Mouse (Mus musculus) c-Kit-positive CD71-positive TER-119-negative erythroid progenitor cells, embryonic 14.5 days (primary cell): ENCODE measurements around the gene Casc3.
A peak's percentile ranks its signal among the peaks of the same experiment; 100 is the strongest.

Source experiments
- DNase-seq: peaks from one replicate; pipeline ENCODE4 v3.0.0-alpha.2; 2013; ENCODE audit warnings: low read depth

Gene Casc3

DNA sequence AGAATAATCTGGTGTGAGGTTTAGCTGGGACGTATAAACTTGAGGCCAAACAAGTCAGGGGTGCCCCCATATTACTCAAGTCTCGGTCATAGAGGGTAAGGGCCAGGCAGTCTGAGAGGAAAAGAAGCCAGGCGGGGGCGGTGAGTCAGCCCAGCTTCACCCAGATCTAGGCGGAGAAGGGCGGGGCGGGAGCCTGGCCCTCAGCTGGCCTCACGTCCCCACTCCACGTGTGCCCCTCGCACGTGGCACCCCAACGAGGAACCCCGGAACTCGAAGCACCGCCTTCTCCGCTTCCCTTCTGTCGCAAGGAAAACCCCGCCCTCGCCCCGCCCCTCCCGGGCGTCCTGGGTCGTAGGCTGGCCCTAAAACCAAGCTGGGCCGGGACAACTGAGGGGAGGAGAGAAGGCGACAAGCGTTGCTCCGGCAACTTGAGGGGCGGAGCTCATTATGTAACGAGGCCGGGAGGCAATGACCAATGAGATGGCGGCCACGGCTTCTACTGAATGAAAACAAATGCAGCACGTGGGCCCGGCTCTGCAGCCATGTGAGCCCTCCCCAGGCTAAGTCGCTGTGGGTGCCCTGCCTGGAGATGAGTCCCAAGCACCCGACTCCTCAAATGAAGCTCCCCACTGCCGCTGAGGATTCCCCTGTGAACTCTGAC lies 30.9 kb upstream of the Casc3 start:
- peak; percentile 99 for DNase-seq

DNA sequence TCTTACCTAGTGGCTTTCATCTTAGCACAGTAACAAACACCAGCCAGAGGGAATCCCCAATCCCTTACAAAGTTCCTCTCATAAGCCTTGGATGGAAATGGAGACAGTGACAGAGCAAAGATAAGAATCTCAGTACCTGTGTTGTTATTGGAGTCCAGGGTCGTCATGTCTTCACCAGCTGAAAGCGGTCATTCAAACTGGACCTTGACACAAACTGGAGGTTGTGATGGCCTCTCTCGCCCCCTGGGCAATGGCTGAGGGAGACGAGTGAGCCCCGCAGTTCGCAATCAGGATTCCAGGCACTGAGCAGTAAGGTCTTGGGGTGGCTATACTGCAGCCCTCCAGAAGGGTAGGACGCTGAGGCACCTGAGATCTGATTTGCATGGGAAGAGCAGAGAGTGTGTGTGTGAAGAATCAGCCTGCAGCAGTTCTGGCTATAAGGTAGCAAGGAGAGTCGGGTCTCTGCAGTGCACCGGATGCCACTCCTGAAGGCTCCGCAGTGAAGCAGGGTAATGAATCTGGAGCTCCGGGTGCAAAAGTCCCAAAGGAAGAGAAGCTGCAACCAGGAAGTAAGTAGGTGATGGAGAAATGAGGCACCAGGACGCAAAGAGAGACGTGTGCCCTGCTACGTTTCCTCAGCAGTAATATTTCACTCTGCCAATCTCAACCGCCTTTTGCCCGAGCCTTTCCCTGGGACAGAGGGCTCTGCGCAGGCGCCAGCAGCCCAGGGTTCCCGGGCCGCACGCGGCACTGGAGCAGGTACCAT lies 29.9 kb upstream of the Casc3 start, which contains the start of gene Nr1d1:
TSS of gene Nr1d1 (minus strand) at position 752 of the 766 bp plus-strand sequence.
- no peak for DNase-seq

DNA sequence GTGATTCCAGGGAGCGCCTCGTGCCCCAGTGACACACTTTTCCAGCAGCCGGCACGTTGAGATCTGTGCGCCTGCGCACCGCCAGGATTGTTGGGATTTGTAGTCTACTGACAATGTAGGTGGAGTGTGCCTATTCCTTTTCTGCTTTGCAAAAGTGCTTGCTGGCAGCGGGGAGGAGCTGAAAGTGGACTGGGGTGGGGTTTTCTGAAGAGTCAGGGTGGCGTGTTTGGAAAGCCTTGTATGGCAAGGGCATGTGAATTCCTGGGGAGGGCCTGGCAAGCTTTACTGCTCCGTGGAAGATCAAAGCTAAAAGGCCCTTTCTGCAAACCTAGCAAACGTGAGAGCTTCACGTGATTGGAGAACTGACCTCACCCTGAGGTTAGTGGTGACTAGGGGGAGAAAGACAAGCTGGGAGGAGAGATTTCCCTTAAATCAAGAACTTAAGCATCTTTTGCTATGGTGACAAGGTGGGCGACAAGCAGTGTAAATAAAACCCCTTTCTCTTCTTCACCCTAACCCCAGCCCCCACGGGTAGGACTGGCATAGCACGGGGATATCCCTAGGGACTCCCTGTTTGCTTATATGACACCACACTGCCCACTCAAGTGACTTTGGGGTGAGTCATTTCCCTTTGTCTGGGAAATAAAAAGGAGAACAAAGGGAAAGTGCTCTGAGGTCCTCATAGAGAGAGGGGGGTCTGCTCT lies 29.2 kb upstream of the Casc3 start:
- DNase-seq: peak; percentile 88

DNA sequence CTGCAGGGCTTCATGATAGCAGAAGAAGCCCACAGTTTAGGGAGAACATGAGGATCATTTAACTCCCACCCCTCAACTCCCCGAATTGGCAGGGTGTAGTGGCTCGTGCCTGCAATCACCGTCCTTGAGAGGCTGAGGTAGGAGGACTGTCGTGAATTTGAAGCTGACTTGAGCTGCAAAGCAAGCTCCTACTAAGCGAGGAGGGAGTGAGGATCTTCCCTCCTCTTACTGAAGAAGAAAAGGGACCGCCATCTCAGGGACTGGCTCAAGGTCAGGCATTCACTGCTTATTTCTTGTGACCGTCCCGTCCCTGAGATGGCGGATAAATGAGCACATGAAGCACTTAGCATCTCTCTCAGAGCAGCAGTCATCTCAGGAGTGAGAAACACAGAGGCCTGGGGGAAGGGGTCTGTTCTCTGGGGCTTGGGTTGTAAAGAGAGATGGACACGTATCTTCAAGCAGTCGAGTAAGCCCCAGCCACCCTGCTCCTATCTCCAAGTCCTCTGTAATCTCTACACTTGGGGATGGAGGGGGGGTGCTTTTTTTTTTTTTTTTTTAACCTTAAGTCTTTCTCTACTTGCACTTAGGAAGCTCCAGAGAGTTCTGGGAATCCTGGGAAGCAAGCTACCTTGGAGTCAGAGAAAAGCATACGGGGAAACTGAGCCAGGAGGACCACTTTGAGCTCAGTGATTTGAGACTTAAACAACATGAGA lies 28.5 kb upstream of the Casc3 start:
- no peak for DNase-seq

DNA sequence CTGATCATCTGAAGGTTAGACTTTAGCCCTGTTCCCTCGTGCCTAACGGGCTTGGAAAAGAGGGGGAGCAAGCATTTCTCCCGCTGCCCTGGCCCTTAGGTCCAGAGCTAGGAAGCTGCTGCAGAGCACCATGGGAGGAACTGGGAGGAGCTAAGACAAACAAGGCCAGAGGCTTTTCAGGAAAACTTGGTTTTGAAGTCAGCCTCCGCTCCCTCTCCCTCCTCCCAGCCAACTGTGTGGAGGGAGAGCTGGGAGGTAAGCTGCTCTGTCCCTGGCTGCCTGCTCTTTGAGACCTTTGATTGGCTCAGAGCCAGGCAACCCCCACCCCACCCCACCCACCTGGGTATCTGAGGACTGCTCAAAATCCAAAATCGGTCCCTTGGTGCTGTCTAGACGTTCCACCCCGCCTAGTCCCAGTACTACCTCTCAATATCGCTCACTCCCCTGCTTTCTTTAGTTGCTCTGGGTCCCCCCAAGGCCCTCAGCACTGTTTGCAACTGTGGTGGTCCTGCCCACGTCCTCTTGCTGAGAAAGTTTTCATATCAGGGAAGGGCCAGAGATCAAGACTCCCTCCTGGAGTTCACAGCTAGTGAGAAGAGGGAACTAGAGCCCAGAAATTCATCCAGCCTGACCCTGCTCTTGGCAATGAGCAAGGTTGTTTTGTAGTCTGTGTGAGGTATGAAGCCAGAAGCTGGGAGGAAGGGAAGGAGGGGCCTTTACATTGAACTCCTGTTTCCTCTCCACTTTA lies 27.7 kb upstream of the Casc3 start:
- DNase-seq: no peak

DNA sequence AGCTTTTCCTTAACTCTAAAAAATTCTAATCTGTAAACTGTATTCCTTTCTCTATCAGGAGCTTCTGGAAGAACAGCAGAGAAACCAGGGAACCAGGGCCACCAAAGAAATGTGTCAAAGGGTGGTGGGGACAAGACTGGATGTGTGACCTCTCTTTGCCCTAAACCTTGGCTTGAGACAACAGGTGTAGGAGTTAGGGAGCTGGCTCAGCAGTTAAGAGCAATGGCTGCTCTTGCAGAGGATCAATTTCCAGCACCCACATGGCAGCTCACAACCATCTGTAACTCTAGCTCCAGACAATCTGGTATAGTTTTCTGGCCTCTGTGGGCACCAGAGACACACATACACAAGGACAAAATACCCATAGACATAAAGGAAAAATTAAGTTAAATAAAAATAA lies 26.8 kb upstream of the Casc3 start:
- DNase-seq: no peak

DNA sequence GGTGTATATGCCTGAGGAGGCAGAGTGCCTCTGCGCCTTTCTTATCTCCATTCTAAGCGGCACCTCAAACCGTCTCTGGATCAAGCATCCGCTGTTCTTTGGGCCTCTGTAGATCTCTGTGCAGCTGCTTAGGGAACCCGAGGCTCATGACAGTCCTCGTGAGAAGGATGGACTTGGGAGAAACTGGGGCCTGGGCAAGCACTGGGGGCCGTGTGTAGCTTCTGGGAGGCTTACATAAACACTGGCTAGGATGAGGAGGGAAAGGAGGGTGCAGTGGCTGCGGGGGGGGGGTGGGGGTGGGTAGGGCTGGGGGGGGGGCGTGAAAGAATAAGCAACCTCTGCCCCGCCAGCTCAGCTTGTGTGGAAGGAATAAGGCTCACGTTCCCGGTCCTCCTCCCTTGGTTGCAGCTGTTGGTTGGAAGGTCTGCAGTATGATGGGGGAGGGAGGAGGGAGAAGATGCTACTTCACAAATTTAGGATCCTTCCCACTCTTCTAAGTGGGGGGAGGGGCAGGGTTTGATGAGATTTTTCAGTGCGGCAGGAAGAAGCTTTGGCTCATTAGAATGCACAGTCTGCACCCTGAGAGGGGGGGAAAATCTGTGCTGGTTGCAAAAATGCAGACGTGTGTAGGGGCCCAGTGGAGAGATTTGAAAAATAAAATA lies 22.7 kb upstream of the Casc3 start:
- DNase-seq: no peak

DNA sequence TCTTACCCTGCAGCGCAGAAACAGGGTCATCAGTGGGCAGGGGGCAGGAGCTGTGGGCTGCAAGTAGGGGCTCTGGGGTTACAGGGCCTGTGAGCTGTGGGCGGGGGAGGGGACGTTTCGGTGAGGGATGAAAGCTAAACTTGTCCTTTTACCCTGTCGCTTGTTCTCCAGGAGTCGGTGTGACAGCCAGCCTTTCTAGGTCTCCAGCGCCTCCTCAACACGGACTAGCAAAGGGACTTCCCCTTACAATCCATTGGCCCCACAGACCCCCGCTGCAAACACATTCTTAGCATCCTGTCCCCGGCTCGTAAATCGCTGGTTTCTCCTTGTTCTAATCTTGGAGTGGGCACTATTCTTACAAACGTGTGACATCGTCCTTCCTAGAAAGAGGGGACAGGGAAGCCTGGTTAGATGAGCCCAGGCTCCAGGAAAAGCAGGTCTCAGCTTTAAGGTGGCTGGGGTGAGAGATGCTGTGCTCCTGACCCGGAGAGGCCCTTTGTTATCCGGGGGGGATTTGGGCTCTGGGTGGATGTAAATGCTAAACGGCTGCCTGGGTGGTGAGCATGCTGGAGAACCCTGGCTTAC lies 22.0 kb upstream of the Casc3 start:
- DNase-seq: no peak

DNA sequence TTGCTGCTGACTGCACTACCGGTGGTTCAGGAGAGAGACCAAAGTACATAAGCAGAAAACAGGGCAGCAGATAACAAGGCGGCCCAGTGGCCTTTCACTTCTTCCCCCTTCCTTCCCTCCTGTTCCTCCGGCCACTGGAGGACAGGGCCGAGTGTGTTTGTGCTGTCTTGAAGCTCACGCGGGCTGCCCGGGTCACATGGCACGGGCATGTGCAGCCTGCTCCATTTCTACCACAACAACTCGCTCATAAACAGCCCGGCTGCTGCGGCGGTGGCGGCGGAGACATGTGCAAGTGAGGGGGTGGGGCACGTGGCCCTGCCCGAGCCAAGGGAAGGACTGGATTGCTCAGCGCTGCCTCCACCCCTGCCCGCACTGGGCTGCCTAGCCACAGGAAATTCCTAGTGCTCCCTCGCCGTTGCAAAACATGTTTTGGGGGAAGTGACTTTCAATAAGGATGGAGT lies 21.4 kb upstream of the Casc3 start:
- DNase-seq: no peak

DNA sequence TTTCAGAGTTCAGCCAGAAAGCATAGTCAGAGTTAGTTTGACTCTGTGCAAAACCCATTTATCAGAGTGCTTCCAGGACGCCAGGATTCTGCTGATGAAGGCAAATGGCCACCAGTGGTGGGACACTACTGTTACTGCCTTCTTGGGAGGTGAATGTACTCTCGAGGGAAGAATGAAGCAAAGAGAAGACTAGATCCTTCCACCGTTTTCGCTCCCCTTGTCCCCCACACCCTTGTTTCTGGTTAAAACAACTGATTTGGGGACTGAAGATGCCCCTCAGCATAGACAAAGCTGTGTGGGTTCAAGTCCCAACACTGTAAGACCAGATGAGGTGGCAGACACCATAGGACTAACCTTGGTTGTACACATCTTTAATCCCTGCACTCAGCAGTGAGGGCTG lies 20.6 kb upstream of the Casc3 start:
- DNase-seq: no peak

DNA sequence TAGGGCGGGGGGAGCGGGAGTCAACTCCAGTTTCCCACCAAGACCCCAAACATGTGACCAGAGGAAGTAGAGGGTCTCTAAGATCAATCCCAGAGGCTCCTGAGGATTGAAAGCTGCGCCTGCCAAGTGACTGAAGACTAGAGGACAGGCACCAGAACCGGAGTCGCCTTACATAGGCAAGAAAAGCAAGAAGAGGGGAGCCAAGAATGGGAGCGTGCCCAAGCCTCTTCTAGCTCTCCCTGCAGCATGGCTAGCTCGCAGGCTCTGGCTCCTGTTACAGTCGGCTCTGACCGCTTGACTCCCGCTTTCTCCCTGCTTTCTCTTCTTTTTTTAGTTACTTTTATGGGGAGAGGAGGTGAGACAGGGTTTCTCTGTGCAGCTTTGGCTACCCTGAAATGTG lies 19.5 kb upstream of the Casc3 start:
- no peak for DNase-seq

DNA sequence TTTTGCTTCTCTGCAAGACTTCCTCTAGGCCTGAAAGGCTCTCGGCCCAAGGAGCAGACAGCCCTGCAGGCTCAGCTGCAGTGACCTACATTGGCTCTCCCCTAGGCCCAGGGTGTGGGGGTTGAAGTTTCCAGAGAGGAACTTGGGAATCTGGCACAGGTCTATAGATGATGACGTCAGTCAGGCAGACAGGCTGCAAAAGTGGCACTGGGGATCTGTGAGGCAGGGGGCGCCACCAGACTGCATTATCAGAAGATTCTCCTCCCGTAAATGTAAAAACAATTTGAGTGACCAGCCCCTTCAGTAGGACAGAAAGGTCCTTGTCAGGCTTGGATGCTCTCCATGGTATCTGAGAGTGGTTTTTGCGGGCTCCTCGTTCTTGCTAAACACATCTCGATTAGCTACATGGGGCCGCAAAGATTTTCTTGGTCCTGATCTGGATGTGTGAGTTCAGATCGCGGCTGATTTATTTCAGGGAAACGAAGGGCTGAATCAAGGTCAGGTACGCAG lies 18.9 kb upstream of the Casc3 start:
- no peak for DNase-seq

DNA sequence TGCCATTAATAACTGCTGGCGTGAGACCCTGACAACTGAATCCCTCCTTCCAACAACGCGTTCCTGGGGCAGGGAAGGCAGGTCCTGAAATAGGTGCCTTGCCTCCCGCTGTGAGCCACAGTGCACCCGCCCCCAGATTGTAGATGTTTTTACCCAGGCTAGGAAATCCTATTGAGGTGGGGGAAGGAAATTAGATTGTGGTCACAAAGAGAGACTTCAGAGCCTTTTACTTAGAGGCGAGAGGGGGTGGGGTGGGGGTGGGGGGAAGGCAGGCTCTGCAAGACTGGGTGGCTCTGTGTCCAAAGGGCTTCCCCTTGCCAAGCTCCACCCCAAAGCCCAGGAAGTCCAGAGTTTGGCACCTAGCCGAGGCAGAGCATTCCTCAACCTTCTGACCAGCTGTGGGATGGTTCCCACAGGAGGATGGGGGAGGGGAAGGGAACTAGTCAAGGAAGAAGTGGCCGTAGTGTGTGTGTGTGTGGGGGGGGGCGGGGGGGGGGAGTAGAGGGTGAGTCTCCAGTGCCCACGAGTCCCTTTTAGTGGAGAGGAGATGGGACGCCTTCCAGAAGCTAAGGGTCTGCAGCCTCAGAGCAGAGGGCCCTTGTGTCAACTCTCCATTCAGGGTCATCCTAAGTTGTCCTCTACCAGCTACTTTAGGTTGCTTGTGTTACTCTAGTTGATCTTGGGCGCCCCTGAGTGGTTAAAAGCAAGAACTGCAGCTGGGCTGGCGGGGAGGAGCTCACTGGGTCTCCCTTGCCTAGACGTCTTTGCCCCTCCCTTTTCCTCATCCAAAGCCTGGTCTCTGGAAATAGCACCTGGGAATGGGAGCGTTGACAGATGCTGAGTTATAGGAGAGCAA lies 18.1 kb upstream of the Casc3 start:
- DNase-seq: peak; percentile 93

DNA sequence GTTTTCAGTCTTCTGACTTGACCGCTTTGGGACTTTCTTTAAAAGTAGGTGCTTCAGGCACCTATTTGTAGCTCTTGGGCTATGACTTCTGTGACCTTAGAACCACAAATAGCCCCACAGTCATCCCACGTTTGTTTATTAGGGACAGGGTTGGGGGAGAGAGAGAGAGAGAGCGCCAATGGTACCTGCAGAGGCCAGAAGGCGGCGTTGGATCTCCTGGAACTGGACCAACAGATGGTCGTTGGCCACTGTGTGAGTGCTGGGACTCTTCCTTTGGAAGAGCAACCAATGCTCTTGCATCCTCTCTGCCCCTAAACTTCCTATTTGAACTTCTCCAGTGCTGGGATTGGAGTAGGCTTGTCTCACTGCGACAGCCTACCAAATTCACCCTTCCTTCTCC lies 17.5 kb upstream of the Casc3 start:
- DNase-seq: no peak

DNA sequence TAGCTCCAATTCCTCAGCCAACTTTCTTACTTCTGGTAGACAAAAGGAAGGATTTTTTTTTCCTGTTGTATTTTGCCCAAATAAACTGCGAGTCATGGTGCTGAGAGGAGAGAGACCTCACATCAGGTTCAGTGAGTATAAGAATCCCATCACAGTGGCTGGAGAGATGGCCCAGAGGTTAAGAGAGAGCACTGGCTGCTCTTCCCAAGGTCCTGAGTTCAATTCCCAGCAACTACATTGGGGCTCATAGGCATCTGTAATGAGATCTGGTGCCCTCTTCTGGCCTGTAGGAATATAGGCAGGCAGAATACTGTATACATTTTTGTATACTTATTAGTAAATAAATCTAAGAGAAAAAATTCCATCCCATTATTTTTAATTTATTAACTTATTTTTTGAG lies 17.0 kb upstream of the Casc3 start:
- no peak for DNase-seq

DNA sequence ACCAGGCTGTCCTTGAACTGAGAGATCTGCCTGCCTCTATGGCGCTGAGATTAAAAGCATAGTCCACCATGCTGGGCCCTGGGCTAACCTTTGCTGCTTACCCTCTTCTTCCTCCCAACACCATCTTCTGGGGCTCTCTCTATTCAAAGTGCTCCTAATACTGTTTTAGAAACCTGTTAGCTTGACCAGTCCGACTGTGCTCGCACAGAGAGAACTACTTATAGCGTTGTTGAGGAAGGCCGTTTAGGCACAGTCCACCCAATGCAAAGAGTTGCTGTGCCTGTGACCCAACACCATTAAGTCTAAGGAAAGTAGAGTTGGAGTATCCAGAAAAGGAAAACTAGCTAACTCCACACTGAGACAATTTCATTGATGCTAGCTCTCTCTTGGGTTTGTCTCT lies 16.6 kb upstream of the Casc3 start:
- no peak for DNase-seq

DNA sequence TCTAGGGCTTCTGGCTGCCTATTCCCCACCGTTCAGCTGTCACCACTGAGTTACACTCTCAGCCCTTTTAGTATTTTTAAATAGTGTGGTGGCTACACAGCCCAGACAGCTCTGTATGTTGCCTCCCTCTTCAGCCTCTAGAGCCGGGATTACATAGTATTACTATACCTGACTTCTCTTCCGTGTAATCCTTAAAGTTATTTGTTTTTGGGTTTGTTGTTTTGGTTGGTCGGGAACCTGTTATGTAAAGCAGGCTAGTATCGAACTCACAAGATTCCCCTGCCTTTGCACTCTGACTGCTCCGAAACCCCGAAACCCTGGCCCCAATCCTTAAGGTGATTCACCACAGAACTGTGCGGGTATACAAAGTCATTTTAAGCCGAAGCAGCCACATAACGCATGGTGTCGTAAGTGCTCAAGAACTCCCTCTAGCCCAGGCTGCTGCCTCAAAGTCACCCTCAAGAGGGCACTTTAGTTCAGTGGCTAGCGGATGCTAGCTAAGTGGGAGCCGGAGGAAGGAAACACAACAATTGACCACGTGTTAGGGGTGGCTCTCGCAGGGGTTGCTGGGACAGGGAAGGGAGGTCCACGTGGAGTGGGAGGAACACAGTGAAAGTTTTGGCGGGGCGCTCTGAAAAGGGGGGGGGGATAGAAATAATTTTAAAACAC lies 16.0 kb upstream of the Casc3 start:
- peak; percentile 91 for DNase-seq

DNA sequence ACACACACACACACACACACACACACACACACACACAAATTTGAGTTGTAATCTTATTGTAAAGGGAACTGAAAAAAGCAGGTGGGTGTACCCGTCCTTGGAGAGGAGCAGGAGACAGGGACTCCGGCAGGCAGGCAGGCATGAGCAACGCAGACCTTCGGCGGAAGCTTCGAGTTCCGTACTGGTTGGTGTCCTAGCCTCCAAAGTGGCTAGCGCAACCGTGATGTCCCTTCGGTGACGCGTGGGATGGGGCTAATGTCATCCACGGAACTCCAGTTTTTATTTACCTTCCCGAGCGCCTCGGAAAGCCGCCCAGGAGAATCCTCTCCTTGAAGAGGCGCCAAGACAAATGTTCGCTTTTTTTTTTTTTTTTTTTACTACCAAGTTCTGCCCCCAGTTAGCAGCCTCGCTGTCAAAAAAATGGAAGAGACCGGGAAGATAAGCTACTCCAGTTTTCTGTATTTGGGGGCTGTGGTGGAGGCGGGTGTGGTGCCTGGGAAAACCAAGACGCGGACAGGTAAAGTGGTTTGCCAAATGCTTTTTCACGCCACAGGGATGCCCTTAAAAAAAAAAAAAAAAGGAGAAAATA lies 15.4 kb upstream of the Casc3 start:
- DNase-seq: no peak

DNA sequence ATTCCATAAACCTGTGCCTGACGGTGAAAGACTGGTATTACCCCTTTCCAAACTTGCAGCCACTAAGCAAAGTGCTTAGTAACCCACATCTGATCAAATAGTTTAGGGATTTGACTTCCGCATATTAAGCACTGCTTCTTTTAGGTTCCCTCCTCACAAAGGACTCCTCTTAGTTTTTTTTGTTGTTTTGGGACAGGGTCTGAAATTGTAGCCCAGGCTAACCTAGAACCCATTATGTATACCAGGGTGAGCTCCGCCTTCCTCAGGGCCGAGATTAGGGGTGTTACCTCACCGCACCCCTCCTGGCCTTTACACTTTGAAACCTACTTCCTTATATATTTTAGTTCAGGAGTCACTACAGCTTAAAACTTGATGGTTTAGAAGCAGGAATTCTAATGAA lies 14.9 kb upstream of the Casc3 start:
- DNase-seq: no peak
